Mouse (Mus musculus) gastrocnemius, postnatal 4 days (tissue): ENCODE measurements around the gene Calm1. TPM values are rescaled to one million over a fixed set of nuclear protein-coding genes. Genes with fewer than 3 reads are reported as not detected.

Experiments used
- DNase-seq, 2 experiments: peaks; one replicate each; pipeline ENCODE4 v3.0.0; 2021 to 2022; ENCODE audit warnings: low spot score in 2 of 2, mixed read lengths in 2 of 2
- total RNA-seq, 2 experiments: library from RNA; stranded (reverse); gene quantifications; 2 replicates each; pipeline ENCODE4 v1.2.3; 2021

Calm1 gene
- total RNA-seq, 2 experiments from 2014 or later = 311 to 332 TPM

DNA sequence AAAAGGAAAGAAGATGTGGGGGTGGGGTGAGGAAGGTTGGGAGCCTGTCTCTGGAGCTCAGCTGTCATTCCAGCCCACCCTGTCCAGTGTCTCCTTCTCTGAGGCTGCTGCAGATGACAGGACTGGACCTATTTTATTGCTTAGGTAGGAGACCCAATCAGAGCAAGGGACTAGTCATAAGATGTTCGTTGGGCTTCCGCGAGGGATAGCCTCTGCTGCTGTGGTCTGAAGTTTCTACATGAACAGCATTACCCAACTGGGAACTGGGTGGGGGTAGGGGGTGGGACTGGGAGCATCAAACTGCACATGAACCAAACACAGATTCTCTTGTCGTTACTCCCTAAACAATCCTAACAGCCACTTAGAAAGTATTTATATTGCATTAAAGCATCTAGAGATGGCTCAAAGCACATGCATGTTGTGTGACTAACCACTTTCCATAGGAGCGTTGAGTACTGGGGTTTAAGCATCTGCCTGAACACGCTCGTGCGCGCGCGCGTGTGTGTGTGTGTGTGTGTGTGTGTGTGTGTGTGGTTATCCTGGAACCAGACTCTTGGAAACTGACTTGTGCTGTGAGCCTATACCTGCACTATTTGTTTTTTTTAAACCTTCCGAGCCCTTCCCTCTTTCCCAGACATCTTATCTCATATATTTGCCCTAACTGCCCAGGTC is 23.2 kb downstream of the Calm1 start:
- no peak for DNase-seq

- no peak for DNase-seq
Measured at GRCm38 (mm10) chr12:100223531-100223930, 24.3 kb downstream of the Calm1 start.

- no peak for DNase-seq
Measured at GRCm38 (mm10) chr12:100225196-100225595, 26.0 kb downstream of the Calm1 start.

- DNase-seq = no peak
Measured at GRCm38 (mm10) chr12:100226073-100226472, 26.8 kb downstream of the Calm1 start.

DNA sequence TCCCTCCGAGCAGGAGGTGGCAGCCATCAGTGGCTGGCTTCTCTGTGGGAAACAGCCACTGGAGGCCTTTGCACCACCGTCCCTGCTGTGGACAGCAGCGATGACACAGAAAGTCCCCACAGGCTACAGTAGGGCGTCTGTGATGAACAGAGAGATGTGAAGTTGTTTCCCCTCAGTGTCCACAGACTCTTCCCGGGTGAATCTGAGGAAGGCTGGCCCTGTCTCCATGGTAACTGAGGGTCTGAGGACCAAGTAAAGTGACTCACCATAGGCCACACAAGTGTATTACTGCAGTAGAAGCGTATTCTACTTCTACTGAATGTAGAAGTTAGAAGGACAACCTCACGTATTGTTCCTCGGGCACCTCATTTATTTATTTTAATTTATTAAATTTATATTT is 27.4 kb downstream of the Calm1 start:
- DNase-seq = no peak

- no peak for DNase-seq
Measured at GRCm38 (mm10) chr12:100228041-100228725, 28.9 kb downstream of the Calm1 start.

GRCm38 (mm10) chr12:100234201-100234600 is 35.0 kb downstream of the Calm1 start:
- no peak for DNase-seq

DNA sequence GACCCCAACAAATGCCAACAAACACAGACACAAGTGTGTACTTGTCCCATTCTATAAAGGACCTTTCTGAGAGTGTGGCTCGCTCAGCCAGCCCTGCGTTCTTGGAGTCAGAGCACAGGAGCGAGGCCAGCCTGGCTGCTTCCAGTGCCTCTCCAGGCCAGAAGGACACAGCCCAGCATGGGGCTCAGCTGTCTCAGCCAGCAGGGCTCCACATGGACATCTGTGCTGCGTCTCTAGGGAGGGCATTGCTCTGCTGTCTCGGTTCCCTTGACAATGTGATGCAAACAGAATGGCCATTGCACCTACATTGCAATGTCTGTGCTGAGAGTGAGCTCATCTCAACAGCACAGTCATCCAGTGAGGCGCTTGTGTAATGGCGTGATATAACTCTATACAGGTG is 35.7 kb downstream of the Calm1 start:
- DNase-seq = no peak

DNA sequence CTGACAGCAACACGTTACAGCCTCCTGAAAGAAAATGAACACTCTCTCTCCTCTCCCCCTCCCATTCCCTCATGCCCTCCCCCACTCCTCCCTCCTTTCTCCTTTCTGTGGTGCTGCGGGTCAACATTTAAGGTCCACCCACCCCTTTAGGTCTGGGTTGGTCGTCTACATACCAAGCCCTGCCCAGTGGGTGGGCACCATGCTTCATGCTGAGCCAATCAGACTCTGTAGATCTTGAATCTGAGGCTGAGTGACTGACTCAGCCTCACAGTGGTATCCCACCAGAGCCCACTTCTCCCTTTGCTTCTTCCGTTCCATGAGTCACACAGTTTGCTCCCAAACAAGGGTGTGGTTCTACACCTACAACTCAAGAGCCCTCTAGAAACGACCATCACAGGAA is 36.2 kb downstream of the Calm1 start:
- no peak for DNase-seq

- no peak for DNase-seq
Measured at GRCm38 (mm10) chr12:100239404-100239803, 40.2 kb downstream of the Calm1 start.

- DNase-seq = no peak
Measured at GRCm38 (mm10) chr12:100239807-100240206, 40.6 kb downstream of the Calm1 start.

DNA sequence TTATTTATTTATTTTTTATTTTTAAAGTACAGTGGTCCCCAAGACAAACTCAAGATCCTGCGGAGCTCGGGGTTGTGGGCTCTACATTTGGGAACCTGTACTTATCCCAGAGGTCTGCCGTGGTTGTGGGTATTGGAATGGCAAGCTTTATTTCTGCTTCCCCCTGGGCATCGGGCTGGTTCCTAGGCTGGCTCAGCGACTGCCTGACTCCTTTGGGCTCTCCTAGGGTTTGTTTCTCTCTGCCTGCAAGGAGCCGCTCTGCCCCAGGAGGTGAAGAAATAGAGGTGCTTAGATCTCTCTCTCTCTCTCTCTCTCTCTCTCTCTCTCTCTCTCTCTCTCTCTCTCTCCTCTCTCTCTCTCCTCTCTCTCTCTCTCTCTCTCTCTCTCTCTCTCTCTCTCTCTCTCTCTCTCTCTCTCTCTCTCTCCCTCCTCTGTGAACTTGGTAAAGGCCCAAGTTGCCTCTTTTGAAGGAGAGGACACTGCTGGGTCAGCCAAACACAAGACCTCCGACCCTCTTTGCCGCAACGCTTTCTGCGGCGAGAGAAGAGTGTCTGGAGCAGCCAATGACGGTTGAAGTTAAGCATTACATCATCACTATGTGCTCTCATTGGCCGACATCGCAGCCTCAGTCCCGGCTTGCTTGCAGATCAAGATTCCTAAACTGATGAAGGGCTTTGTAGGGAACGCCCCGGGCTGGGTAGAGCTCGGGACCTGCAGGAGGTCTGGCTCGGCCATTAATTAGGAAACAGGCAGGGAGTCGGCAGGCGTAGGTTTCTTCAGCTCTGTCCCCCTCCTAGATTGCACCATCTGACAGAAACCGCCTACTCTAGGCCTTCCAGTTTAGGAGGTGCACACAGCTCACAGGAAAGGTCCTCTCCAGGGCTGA is 42.9 kb downstream of the Calm1 start:
- peak in 1 of 2 experiments; percentile 29 for DNase-seq

DNA sequence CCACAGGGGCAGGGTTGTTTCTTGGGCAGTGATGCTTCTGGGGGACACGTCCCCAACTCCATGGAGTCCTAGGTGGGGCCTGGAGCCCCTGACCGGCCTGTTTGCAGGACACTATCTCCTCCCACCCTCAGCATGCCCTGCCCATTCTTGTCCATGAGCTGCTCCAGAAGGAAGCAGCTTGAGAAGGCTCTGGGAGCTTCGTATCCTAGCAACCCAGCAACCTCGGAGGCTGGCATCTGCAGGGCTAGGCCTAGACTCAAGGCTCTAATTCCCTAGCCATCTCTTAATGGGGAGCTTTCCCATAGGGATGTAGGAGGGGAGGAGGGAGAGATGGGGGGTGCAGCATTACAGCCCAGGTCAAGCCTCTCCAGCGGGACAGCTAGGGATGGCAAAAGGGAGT is 45.3 kb downstream of the Calm1 start:
- DNase-seq = no peak

GRCm38 (mm10) chr12:100249170-100249569 is 49.9 kb downstream of the Calm1 start:
- no peak for DNase-seq

DNA sequence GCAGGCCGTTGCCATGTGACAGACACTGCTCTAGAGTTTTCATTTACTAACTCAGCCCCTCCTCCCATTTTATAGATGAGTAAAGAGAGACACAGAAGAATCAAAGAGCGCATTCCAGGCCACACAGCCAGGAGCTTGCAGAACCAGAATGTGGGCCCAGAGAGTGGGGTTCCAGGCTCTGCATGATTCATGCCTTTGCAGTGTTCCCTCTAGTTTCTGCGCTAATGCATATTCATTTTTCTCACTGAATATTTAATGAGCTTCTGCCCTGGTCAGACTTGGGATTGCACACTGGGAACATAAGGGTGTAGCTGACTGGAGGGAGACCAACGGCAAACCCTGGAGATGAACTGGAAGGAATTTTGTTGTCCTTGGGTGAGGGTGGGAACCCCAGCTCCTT is 55.2 kb downstream of the Calm1 start:
- DNase-seq = no peak

- DNase-seq = no peak
Measured at GRCm38 (mm10) chr12:100255441-100255949, 56.3 kb downstream of the Calm1 start.

GRCm38 (mm10) chr12:100257779-100258178 is 58.5 kb downstream of the Calm1 start:
- no peak for DNase-seq
